Comparison of ENCODE assay signal across 31 mouse cellular contexts in genomic region chr16:31846763-31847162, GRCm38 (mm10). TPM values are rescaled to one million over a fixed set of nuclear protein-coding genes. Genes with fewer than 3 reads are reported as not detected.
DNase-seq lines count a peak whose midpoint lies in the region; ATAC-seq and TF ChIP-seq lines count a peak whose summit lies in the region.
"Had no signal": no experiment of that assay in that cellular context is flagged by ENCODE, and none has a peak within 500 bp of the region (broad histone marks: within the 10 kb centered on the region; RNA-seq: fewer than 3 reads in every experiment).

No protein-coding gene starts in this region.

- H3K9ac ChIP-seq in midbrain, embryonic 13.5 days (replicated peaks), result no peak overlapping the region
- H3K9ac ChIP-seq in hindbrain, embryonic 15.5 days, result no peak overlapping the region
- no peak overlapping the region for H3K9ac ChIP-seq in midbrain, postnatal 0 days (replicated peaks; ENCODE audit: low read length, poor library complexity, severe bottlenecking)
- H3K9ac ChIP-seq in heart, adult 2 months (ENCODE audit: low read depth, low read length), result no peak overlapping the region
- H3K9ac ChIP-seq: embryonic facial prominence, embryonic 13.5 days; forebrain, embryonic 13.5 days; kidney, embryonic 15.5 days; limb, embryonic 13.5 days; liver, embryonic 12.5 days; stomach, embryonic 15.5 days had no signal

- 57% methylated on average over 10 of the region's 10 CpGs for WGBS in midbrain, embryonic 13.5 days
- 85% methylated on average over 10 of the region's 10 CpGs for WGBS in midbrain, embryonic 10.5 days
- 41% methylated on average over 10 of the region's 10 CpGs for WGBS in hindbrain, embryonic 15.5 days
- 42% methylated on average over 10 of the region's 10 CpGs for WGBS in midbrain, postnatal 0 days
- 90% methylated on average over 10 of the region's 10 CpGs for WGBS in heart, adult 2 months

- H3K36me3 ChIP-seq in midbrain, embryonic 13.5 days, result no peaks in the 10 kb centered on the region
- peaks cover 30% of the 10 kb centered on the region for H3K36me3 ChIP-seq in midbrain, embryonic 10.5 days
- no peaks in the 10 kb centered on the region for H3K36me3 ChIP-seq in hindbrain, embryonic 15.5 days
- no peaks in the 10 kb centered on the region; the same call in 1 of the 2 replicates for H3K36me3 ChIP-seq in midbrain, postnatal 0 days (ENCODE audit: insufficient read depth, low read length)
- no peaks in the 10 kb centered on the region for H3K36me3 ChIP-seq in heart, adult 2 months (ENCODE audit: control insufficient read depth, insufficient read depth, low read length)

- no peaks in the 10 kb centered on the region; the same call in 1 of the 2 replicates for H3K4me1 ChIP-seq in midbrain, embryonic 13.5 days (replicated peaks)
- no peaks in the 10 kb centered on the region for H3K4me1 ChIP-seq in midbrain, embryonic 10.5 days
- H3K4me1 ChIP-seq in hindbrain, embryonic 15.5 days (replicated peaks), result peaks cover 4% of the 10 kb centered on the region; the same call in 1 of the 2 replicates
- H3K4me1 ChIP-seq in midbrain, postnatal 0 days (ENCODE audit: insufficient read depth, low read length), result no peaks in the 10 kb centered on the region
- H3K4me1 ChIP-seq in heart, adult 2 months (ENCODE audit: control insufficient read depth, insufficient read depth, low read length), result no peaks in the 10 kb centered on the region
- H3K4me1 ChIP-seq: embryonic facial prominence, embryonic 13.5 days; forebrain, embryonic 13.5 days; heart, embryonic 10.5 days; kidney, embryonic 15.5 days; limb, embryonic 13.5 days; liver, embryonic 12.5 days; megakaryocyte, embryonic 14.5 days; stomach, embryonic 15.5 days had no signal

- TF ChIP-seq POLR2A in heart, adult 2 months (IDR thresholded peaks at IDR 0.05; ENCODE audit: insufficient read depth, low read depth, low read length), result no peak

- intact Hi-C loops in heart, adult 2 months (cut with DNase I), result no loop called here

- H3K27ac ChIP-seq in midbrain, embryonic 13.5 days, result peak overlapping the region; percentile 53; the same call in 1 of the 2 replicates
- H3K27ac ChIP-seq in midbrain, embryonic 10.5 days (replicated peaks), result no peak overlapping the region
- H3K27ac ChIP-seq in hindbrain, embryonic 15.5 days (replicated peaks), result 0 out of 2 replicates have a peak overlapping the region, but pooled peaks have one; percentile 55
- H3K27ac ChIP-seq in midbrain, postnatal 0 days (ENCODE audit: low read depth, low read length), result no peak overlapping the region
- H3K27ac ChIP-seq in heart, adult 2 months, result no peak overlapping the region
- H3K27ac ChIP-seq: embryonic facial prominence, embryonic 13.5 days; forebrain, embryonic 13.5 days; gastrocnemius, adult 2 months; heart, embryonic 10.5 days; kidney, embryonic 15.5 days; limb, embryonic 13.5 days; liver, embryonic 12.5 days; stomach, embryonic 15.5 days had no signal

- ATAC-seq in midbrain, embryonic 13.5 days, result 0 out of 2 replicates have a peak, but pooled peaks have one; percentile 40
- no peak for ATAC-seq in hindbrain, embryonic 15.5 days (ENCODE audit: low FRiP score, low read depth)
- peak; percentile 78; the same call in 1 of the 2 replicates for ATAC-seq in midbrain, postnatal 0 days (ENCODE audit: low FRiP score)
- ATAC-seq: activated CD4-positive, CD25-positive, alpha-beta regulatory T cell, adult 4 months; forebrain, embryonic 13.5 days; intestine, postnatal 0 days; liver, embryonic 12.5 days had no signal

- no peaks in the 10 kb centered on the region for H3K27me3 ChIP-seq in midbrain, embryonic 13.5 days
- H3K27me3 ChIP-seq in midbrain, embryonic 10.5 days (ENCODE audit: low read depth, poor library complexity, severe bottlenecking), result no peaks in the 10 kb centered on the region
- no peaks in the 10 kb centered on the region for H3K27me3 ChIP-seq in hindbrain, embryonic 15.5 days
- H3K27me3 ChIP-seq in midbrain, postnatal 0 days (ENCODE audit: insufficient read depth, low read length), result no peaks in the 10 kb centered on the region
- H3K27me3 ChIP-seq in heart, adult 2 months (ENCODE audit: control insufficient read depth, insufficient read depth, low read length), result no peaks in the 10 kb centered on the region
- H3K27me3 ChIP-seq: embryonic facial prominence, embryonic 13.5 days; forebrain, embryonic 13.5 days; kidney, embryonic 15.5 days; limb, embryonic 13.5 days; liver, embryonic 12.5 days; megakaryocyte, embryonic 14.5 days; stomach, embryonic 15.5 days had no signal

- H3K4me2 ChIP-seq in midbrain, embryonic 13.5 days (replicated peaks), result peak overlapping the region; percentile 27; the same call in 1 of the 2 replicates
- H3K4me2 ChIP-seq in hindbrain, embryonic 15.5 days, result peak overlapping the region; percentile 39
- no peak overlapping the region for H3K4me2 ChIP-seq in midbrain, postnatal 0 days (ENCODE audit: low read depth, low read length, poor library complexity, severe bottlenecking)
- H3K4me2 ChIP-seq: embryonic facial prominence, embryonic 13.5 days; forebrain, embryonic 13.5 days; kidney, embryonic 15.5 days; limb, embryonic 13.5 days; liver, embryonic 12.5 days; stomach, embryonic 15.5 days had no signal

- H3K9me3 ChIP-seq in midbrain, embryonic 13.5 days, result no peaks in the 10 kb centered on the region
- no peaks in the 10 kb centered on the region for H3K9me3 ChIP-seq in midbrain, embryonic 10.5 days (replicated peaks)
- H3K9me3 ChIP-seq in hindbrain, embryonic 15.5 days, result no peaks in the 10 kb centered on the region
- H3K9me3 ChIP-seq in midbrain, postnatal 0 days (ENCODE audit: low read length), result no peaks in the 10 kb centered on the region
- H3K9me3 ChIP-seq: embryonic facial prominence, embryonic 13.5 days; forebrain, embryonic 13.5 days; heart, embryonic 10.5 days; kidney, embryonic 15.5 days; limb, embryonic 13.5 days; liver, embryonic 12.5 days; megakaryocyte, embryonic 14.5 days; stomach, embryonic 15.5 days had no signal

- 0 out of 2 replicates have a peak overlapping the region, but pooled peaks have one; percentile 4 for H3K4me3 ChIP-seq in midbrain, embryonic 13.5 days (replicated peaks)
- H3K4me3 ChIP-seq in midbrain, embryonic 10.5 days, result no peak overlapping the region
- no peak overlapping the region for H3K4me3 ChIP-seq in hindbrain, embryonic 15.5 days
- no peak overlapping the region for H3K4me3 ChIP-seq in midbrain, postnatal 0 days (ENCODE audit: low read depth, low read length)
- H3K4me3 ChIP-seq in heart, adult 2 months, result no peak overlapping the region
- H3K4me3 ChIP-seq: embryonic facial prominence, embryonic 13.5 days; erythroblast, embryonic 14.5 days; forebrain, embryonic 13.5 days; gastrocnemius, adult 2 months; heart, embryonic 10.5 days; kidney, embryonic 15.5 days; limb, embryonic 13.5 days; liver, embryonic 12.5 days; megakaryocyte, embryonic 14.5 days; stomach, embryonic 15.5 days had no signal

- TF ChIP-seq EP300 in heart, adult 2 months (IDR thresholded peaks at IDR 0.05; ENCODE audit: insufficient read depth, low read depth, low read length), result no peak

- no peak for DNase-seq in midbrain, embryonic 10.5 days (ENCODE audit: low spot score)
- DNase-seq in brain, embryonic 18.5 days (ENCODE audit: low read depth, low spot score), result peak; percentile 3
- DNase-seq in midbrain, postnatal 0 days (ENCODE audit: low spot score), result peak; percentile 48
- no peak for DNase-seq in heart, postnatal 4 days
- DNase-seq in lung, postnatal 14 days, result no peak
- DNase-seq in heart, adult 2 months, result no peak
- DNase-seq: adrenal gland, adult 8-10 months; cerebellum, adult 9-10 months; gastrocnemius, adult 2 months; kidney, postnatal 4 days; lung, adult 18-20 months; lung, postnatal 10 days; right cerebral cortex, adult 18-20 months; thymus, adult 18-20 months; thymus, postnatal 36 days had no signal

- H3K79me2 ChIP-seq in heart, adult 2 months (replicated peaks; ENCODE audit: control insufficient read depth, insufficient read depth, low read length), result no peaks in the 10 kb centered on the region

- TF ChIP-seq CTCF in midbrain, postnatal 0 days (IDR thresholded peaks at IDR 0.05), result no peak
- no peak for TF ChIP-seq CTCF in heart, adult 2 months (IDR thresholded peaks at IDR 0.05)

RNA-seq across cellular contexts. Expression of gene Meltf, which starts 31.8 kb away (rescaled TPM):
- 0.16 and 0.17 TPM in 2 replicates for polyA plus RNA-seq in midbrain, embryonic 13.5 days (2015; fragmentation: Nextera tagmentation; extraction: Ambion mirVana)
- 0.10 TPM in 1 of 2 replicates, not detected in the other for polyA plus RNA-seq in midbrain, embryonic 10.5 days (2016; fragmentation: Nextera tagmentation; extraction: Ambion mirVana)
- polyA plus RNA-seq in hindbrain, embryonic 15.5 days (2015; fragmentation: Nextera tagmentation; extraction: Ambion mirVana), result 0.29 and 0.31 TPM in 2 replicates
- total RNA-seq in midbrain, postnatal 0 days (2014; rRNA removed), result 0.19 and 0.22 TPM in 2 replicates
- 0.25 and 0.27 TPM in 2 replicates for polyA plus RNA-seq in midbrain, postnatal 0 days (2015; fragmentation: Nextera tagmentation; extraction: Ambion mirVana)
- total RNA-seq in heart, postnatal 4 days (2021), result under 1 TPM in 1 of 2 experiments, not detected in 1; 0.07 TPM
- not detected for total RNA-seq in heart, adult 2 months (2021)
- polyA plus RNA-seq in heart, adult 2 months (2012; rRNA removed), result 0.23 TPM in 1 of 2 replicates, not detected in the other
- total RNA-seq: adrenal gland, adult 8-10 months; common myeloid progenitor, adult 5-6 weeks; gastrocnemius, adult 2 months; hematopoietic stem cell, adult 5-6 weeks; MEL had no signal
- polyA plus RNA-seq: activated CD4-positive, CD25-positive, alpha-beta regulatory T cell, adult 4 months; erythroblast, embryonic 14.5 days had no signal

Comparison
In these comparisons a context has a peak if more than half of its experiments do, and no peak if none do; other contexts are left out.
1. H3K27ac ChIP-seq: peak in midbrain, embryonic 13.5 days (single experiment) and hindbrain, embryonic 15.5 days (single experiment); none in midbrain, embryonic 10.5 days (single experiment), midbrain, postnatal 0 days (single experiment) and heart, adult 2 months (single experiment).
2. DNase-seq: peak in brain, embryonic 18.5 days (single experiment) and midbrain, postnatal 0 days (single experiment); none in midbrain, embryonic 10.5 days (single experiment), heart, postnatal 4 days (single experiment), lung, postnatal 14 days (single experiment) and heart, adult 2 months (0 of 2).